In genomic region chr10:41758041-41758440, GRCm38 (mm10) we compare ENCODE assay signal across 16 mouse cellular contexts.
"Had no signal": no experiment of that assay in that cellular context is flagged by ENCODE, and none has a peak within 500 bp of the region (broad histone marks: within the 10 kb centered on the region; RNA-seq: fewer than 3 reads in every experiment).

No protein-coding gene starts in this region.

- H3K4me1 ChIP-seq: midbrain, embryonic 12.5 days; neural tube, embryonic 13.5 days; neural tube, embryonic 15.5 days; stomach, embryonic 15.5 days had no signal

- H3K27ac ChIP-seq: midbrain, embryonic 10.5 days; midbrain, embryonic 12.5 days; neural tube, embryonic 13.5 days; neural tube, embryonic 15.5 days; stomach, embryonic 15.5 days; stomach, postnatal 0 days had no signal

- H3K27me3 ChIP-seq: midbrain, embryonic 12.5 days; neural tube, embryonic 13.5 days; neural tube, embryonic 15.5 days; stomach, embryonic 15.5 days had no signal

- DNase-seq: lung, adult 18-20 months; lung, embryonic 14.5 days; lung, postnatal 10 days; lung, postnatal 4 days; midbrain, embryonic 14.5 days; right cerebral cortex, postnatal 14 days; thymus, adult 2 months; thymus, postnatal 25 days; thymus, postnatal 4 days had no signal

- H3K9me3 ChIP-seq: midbrain, embryonic 10.5 days; midbrain, embryonic 12.5 days; neural tube, embryonic 13.5 days; neural tube, embryonic 15.5 days; stomach, embryonic 15.5 days had no signal

- H3K36me3 ChIP-seq: midbrain, embryonic 10.5 days; midbrain, embryonic 12.5 days; neural tube, embryonic 13.5 days; neural tube, embryonic 15.5 days; stomach, embryonic 15.5 days had no signal

- H3K9ac ChIP-seq: lung, embryonic 14.5 days; midbrain, embryonic 12.5 days; neural tube, embryonic 13.5 days; neural tube, embryonic 15.5 days; stomach, embryonic 15.5 days had no signal

- H3K4me3 ChIP-seq: midbrain, embryonic 10.5 days; midbrain, embryonic 12.5 days; myocyte; neural tube, embryonic 13.5 days; neural tube, embryonic 15.5 days; stomach, embryonic 15.5 days had no signal
